Mouse (Mus musculus) frontal cortex, postnatal 10 days (tissue): ENCODE data around the gene Cacna1a.

Experiments
- DNase-seq, 2 experiments: peaks; one replicate each; pipeline ENCODE4 v3.0.0; 2022; ENCODE audit warnings: low spot score in 2 of 2, mixed read lengths in 1 of 2

The Cacna1a gene

GRCm38 (mm10) chr8:84687705-84688100, 299.5 kb downstream of the Cacna1a start, which contains the start of gene Nacc1:
TSS of gene Nacc1 (minus strand) at chr8:84687862.
- DNase-seq, result peak in 1 of 2 experiments; percentile 86

- DNase-seq, result peak; percentile 88 to 89
These were observed 301.1 kb downstream of the Cacna1a start for GRCm38 (mm10) chr8:84689091-84689915.
